Mouse (Mus musculus) hematopoietic stem cell, adult 5-6 weeks (primary cell): ENCODE measurements around the gene Rab15. TPM values are rescaled to one million over a fixed set of nuclear protein-coding genes. Genes with fewer than 3 reads are reported as not detected.
"Not testable (repeated sequence)": the region's sequence is repeated elsewhere in the genome, so short reads cannot be mapped to it uniquely, and the experiment has no call there.

Experiments used
- ATAC-seq, 2 experiments: fragments of 125-278 bp in 1 of 2; replicated peaks in 1 of 2; 2 replicates each; pipeline ENCODE4 v1.8.0; 2016 to 2017; ENCODE audit warnings: inconsistent platforms in 2 of 2, mild to moderate bottlenecking in 2 of 2, moderate number of reproducible peaks in 2 of 2, low read depth in 1 of 2, moderate TSS enrichment in 1 of 2; ENCODE audit not compliant: low FRiP score in 2 of 2, poor library complexity in 2 of 2, severe bottlenecking in 2 of 2, insufficient read depth in 1 of 2, low TSS enrichment in 1 of 2
- total RNA-seq: library from RNA; stranded (forward); fragments of 172-1452, 232-1000 nt; gene quantifications from 2 replicates; pipeline ENCODE4 v1.2.3, GENCODE M21; 2017

The Rab15 gene
- total RNA-seq, result not detected in 2 replicates

GRCm38 (mm10) chr12:76822651-76823041 lies at the start of gene Rab15:
TSS of gene Rab15 (minus strand) at chr12:76822908.
- ATAC-seq, result no peak

- ATAC-seq, result no peak
These were observed 46.9 kb upstream of the Rab15 start for GRCm38 (mm10) chr12:76869561-76869960.

- no peak for ATAC-seq
These were observed 45.9 kb upstream of the Rab15 start for GRCm38 (mm10) chr12:76868463-76869198.

GRCm38 (mm10) chr12:76867586-76868280 lies 45.0 kb upstream of the Rab15 start:
- peak; percentile 16 to 22; a peak in 2 of 4 replicates for ATAC-seq

- ATAC-seq, result no peak
These were observed 42.6 kb upstream of the Rab15 start for GRCm38 (mm10) chr12:76865266-76865665.

GRCm38 (mm10) chr12:76863651-76864050 lies 40.9 kb upstream of the Rab15 start:
- no peak for ATAC-seq

DNA sequence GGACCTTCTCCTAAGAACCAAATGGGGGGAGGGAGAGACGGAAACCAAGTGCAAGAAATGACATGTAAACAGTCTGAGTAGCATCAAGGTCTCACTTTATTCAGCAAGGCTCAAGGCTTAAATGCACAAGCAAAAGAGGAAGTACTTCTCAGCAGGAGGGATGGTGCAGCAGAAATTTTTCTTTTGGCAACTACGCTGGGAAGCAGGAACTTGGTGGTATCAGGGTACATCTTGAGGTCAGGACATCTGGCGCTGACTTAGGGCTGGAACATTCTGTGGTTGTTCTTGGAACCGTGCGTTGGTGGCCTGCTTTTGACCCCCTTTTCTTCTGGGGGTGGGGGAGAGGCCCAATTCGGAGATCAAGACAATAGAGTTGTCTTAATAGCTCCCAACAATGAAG lies 36.1 kb upstream of the Rab15 start:
- not testable (repeated sequence) for ATAC-seq

DNA sequence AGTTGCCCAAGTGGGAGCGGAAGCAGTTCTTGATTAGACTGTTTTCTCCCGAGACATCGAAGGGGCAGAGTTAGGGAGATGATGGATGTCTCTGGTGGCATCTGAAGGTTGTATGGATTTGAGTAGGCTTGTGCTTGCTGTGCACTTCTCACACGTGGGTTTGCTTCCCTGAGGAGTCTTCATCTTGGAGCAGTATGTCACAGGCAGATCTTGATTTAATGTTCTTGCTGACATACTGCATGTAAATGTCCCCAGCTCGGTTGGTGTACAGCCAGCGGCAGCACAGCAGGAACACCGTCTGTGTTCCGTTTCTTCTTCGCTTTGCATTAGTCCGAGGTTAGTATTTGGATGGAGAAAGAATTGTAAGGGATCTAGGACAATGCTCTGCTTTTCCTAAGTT lies 34.4 kb upstream of the Rab15 start:
- no peak for ATAC-seq

DNA sequence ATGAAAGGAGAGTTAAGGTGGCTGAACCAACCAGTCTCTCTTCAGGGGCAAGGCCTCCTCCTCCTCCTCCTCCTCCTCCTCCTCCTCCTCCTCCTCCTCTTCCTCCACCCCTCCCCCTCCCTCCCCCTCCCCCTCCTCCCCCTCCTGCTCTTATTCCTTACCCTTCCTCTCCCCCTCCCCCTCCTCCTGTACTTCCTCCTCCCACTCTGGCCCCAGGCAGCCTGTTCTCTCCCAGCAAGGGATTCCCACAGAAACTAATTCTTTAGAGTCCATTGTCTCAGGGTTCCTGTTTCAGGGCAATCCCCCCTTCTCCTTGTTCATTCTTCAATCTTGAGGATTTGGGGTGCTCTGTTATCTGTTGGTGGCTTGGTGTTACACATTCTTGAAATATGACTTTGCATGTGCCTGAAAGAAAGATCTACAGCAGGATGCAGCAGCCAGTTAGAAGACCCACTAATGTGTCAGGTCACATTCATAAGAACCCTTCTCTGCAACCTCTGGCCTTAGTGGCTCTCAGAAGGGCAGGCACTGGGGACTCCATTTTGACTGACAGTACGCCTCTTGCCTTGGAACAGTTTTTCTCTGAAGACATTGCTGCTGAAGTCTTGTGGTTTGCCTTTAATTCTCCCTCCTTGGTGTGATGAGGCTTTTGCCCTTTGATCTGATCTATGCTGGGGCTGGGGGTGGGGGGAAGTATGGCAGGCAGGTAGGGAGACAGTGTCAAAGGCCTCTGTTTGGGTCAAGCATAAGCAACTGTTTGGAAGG lies 30.9 kb upstream of the Rab15 start:
- ATAC-seq, result no peak

DNA sequence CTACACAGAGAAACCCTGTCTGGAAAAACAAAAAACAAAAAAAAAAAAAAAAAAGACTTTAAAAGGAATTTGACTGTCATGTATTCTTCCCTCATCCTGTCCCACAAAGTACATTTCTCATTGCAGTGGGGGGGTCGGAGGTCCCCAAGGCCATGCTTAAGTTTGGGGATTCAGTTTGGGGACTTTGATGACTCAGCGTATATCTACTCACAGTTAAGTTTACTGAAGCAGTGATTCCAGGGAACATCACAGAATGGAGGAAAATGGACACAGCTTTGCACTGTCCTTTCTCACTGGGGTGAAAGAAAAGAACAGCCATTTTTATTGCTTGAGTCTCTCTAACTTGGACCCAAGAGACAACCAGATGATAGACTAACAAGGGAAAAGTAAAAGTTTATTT lies 29.7 kb upstream of the Rab15 start:
- ATAC-seq, result no peak

- ATAC-seq, result no peak
These were observed 21.8 kb upstream of the Rab15 start for GRCm38 (mm10) chr12:76844346-76845061.

DNA sequence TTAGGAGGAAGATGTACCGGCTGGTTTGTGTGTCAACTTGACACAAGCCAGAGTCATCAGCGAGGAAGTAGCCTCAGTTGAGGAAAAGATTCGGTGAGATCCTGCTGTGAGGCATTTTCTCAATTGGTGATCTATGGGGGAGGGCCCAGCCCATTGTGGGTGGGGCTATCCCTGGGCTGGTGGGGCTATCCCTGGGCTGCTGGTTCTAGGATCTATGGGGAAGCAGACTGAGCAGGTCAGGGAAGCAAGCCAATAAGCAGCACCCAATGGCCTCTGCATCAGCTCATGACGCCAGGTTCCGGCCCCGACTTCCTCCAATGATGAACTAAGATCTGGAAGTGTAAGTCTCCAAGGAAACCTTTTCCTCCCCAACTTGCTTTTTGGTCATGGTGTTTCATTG lies 17.4 kb upstream of the Rab15 start:
- ATAC-seq, result no peak

- no peak for ATAC-seq
These were observed 16.6 kb upstream of the Rab15 start for GRCm38 (mm10) chr12:76839298-76839697.

- peak in 1 of 2 experiments; percentile 18; a peak in 1 of 4 replicates for ATAC-seq
These were observed 15.3 kb upstream of the Rab15 start for GRCm38 (mm10) chr12:76837844-76838650.

- peak; percentile 97 to 98 for ATAC-seq
These were observed 14.6 kb upstream of the Rab15 start for GRCm38 (mm10) chr12:76837101-76837843.

DNA sequence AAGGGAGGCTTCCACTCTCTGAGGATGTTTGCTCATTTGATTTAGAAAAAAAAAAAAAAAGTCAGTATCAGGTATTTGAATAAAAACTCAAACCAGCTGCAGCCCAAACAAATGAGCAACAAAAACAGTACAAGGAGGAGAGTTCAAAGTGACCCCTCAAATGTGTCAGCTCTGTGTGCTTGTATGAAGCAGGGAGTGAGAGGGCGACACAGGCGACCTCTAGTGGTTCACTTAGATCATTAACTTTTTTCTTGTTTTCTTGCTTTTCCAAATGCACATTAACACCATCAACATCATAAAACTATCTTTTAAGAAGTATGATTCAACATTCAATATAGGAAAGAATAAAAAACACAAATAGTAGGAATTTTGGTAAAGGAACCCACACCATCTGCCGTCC lies 10.0 kb upstream of the Rab15 start:
- no peak for ATAC-seq
